Mouse (Mus musculus): ENCODE results near the gene Cd33. TPM values are rescaled to one million over a fixed set of nuclear protein-coding genes. Genes with fewer than 3 reads are reported as not detected.

The Cd33 gene
- total and polyA plus RNA-seq, 3 experiments: not detected

DNA sequence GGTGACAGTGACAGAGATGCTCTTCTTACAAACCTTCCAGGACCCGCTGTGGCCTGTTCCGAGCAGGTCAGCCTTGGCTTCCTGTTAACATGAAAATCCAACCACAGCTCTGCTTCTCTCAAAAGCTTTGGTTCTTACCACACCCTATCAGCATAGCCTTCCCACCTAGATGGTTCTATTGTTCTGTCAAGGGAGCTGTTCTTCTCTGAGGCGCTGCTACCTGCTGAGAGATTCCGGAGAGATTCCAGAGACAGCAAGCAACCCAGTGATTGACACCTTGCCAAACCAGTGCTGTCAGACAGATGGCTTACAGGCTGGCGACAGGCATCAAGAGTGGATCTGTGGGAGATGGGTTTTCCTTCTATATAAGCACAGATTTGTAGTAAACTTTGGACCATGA lies 3.4 kb upstream of the Cd33 start (continued):
- TF ChIP-seq MAFK (IDR thresholded peaks at IDR 0.05; ENCODE audit: borderline replicate concordance, low read depth, low read length) (no peak), MXI1 (IDR thresholded peaks at IDR 0.05; ENCODE audit: low read depth, low read length) (no peak)

DNA sequence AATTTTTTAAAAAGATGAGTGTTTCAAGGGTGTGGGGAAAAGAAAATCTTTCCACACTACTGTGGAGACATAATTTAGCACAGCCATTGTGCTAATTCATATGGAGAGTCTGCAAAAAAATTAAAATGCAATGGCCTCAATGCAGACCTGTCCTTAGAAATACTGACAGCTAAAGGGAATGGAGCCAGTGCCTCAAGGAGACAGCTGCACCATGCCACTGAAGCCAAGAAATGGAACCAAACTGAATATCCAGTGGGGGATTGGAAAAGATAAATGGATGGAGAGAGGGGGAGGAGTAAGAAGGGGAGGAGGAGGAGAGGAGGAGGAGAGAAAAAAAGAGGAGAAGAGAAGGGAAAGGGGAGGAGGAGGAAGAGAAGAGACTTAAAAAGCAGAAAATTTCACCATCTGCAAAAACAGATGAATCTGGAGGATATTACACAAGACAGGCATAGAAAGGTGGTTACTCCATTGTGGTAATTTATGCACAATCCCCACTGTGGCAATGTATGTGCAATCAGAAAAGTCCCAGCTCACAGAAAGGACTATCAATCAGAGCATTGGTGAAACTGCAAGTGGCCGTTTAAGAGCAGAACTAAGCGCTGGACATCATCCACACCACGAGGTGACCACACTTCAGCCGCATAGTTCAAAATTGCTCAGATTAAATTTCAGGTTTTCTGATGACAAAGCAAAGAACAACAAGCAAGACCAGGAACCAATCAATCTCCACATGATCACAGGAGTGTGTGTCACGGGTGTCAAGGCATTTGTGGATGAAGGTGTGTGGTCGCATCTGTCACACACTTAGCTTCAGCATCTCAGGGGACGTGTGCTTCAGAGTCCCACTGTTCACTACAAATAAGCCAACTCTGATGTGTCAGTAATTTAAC lies 1.7 kb upstream of the Cd33 start:
- Histone ChIP-seq H3K9ac (ENCODE audit: control insufficient read depth, low read depth, low read length, poor library complexity, severe bottlenecking) (no peak overlapping the region), H3K9me3 (replicated peaks; ENCODE audit: insufficient read depth, low read length) (no peaks in the 10 kb centered on the region), H3K4me3 (ENCODE audit: control insufficient read depth in 1 of 2, insufficient read depth in 1 of 2, low read depth in 2 of 2, low read length in 2 of 2) (no peak overlapping the region), H3K27me3 (ENCODE audit: control insufficient read depth in 1 of 2, insufficient read depth in 2 of 2, low read length in 2 of 2) (no peaks in the 10 kb centered on the region), H3K79me2 (ENCODE audit: control insufficient read depth, insufficient read depth, low read length, poor library complexity) (no peaks in the 10 kb centered on the region), H3K36me3 (ENCODE audit: control insufficient read depth in 1 of 2, insufficient read depth in 2 of 2, low read length in 2 of 2) (no peaks in the 10 kb centered on the region), H3K27ac (ENCODE audit: control insufficient read depth, low read depth, low read length) (no peak overlapping the region), H3K4me1 (ENCODE audit: control insufficient read depth in 1 of 2, insufficient read depth in 2 of 2, low read length in 2 of 2) (no peaks in the 10 kb centered on the region)
- TF ChIP-seq UBTF (IDR thresholded peaks at IDR 0.05; ENCODE audit: borderline replicate concordance, insufficient read depth, low read depth, low read length): no peak
- no peak for TF ChIP-seq USF1 (IDR thresholded peaks at IDR 0.05; ENCODE audit: low read depth, low read length)
- TF ChIP-seq NRF1 (IDR thresholded peaks at IDR 0.05; ENCODE audit: insufficient read depth, low read depth, low read length, poor library complexity, severe bottlenecking): no peak
- TF ChIP-seq SMC3 (IDR thresholded peaks at IDR 0.05; ENCODE audit: low read depth, low read length): no peak
- TF ChIP-seq ZKSCAN1 (IDR thresholded peaks at IDR 0.05; ENCODE audit: low read depth, low read length): no peak
- no peak for TF ChIP-seq TAL1 (IDR thresholded peaks at IDR 0.05; ENCODE audit: low read length)
- no peak for TF ChIP-seq MYB (IDR thresholded peaks at IDR 0.05; ENCODE audit: low read depth, low read length)
- no peak for TF ChIP-seq KAT2A (conservative IDR thresholded peaks at IDR 0.05; ENCODE audit: low read depth, low read length)
- no peak for TF ChIP-seq MAX (IDR thresholded peaks at IDR 0.05; ENCODE audit: low read length)
- no peak for TF ChIP-seq RAD21 (IDR thresholded peaks at IDR 0.05; ENCODE audit: low read depth, low read length)
- no peak for TF ChIP-seq USF2 (IDR thresholded peaks at IDR 0.05; ENCODE audit: borderline replicate concordance in 1 of 2, insufficient read depth in 1 of 2, low read depth in 1 of 2, low read length in 2 of 2)
- no peak for TF ChIP-seq POLR2AphosphoS5 (IDR thresholded peaks at IDR 0.05; ENCODE audit: borderline replicate concordance, low read depth, low read length)
- TF ChIP-seq GATA1 (IDR thresholded peaks at IDR 0.05; ENCODE audit: low read depth, low read length): no peak
- TF ChIP-seq MAFK (IDR thresholded peaks at IDR 0.05; ENCODE audit: borderline replicate concordance, low read depth, low read length): no peak
- TF ChIP-seq POLR2AphosphoS2 (IDR thresholded peaks at IDR 0.05; ENCODE audit: low read length): no peak
- no peak for DNase-seq (ENCODE audit: low read depth, low spot score)

DNA sequence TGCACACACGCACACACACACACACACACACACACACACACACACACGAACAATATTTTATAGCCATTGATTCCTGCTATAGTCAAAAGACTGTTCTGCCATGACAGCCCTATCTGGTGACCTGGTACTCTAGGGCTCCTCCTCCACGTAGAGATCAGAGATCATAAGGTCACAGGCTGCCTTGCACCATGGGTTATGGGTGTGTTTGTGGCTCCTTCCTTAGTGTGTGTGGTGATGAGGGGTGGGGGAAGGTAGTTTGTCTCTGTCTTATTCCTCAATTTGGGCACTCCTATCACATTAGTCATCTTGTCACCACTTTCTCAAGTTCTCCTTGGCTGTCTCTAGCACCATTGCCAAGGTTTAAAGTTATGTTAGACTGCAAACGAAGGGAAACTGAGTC lies 5.7 kb downstream of the Cd33 start:
- Histone ChIP-seq H3K27ac (ENCODE audit: control insufficient read depth, low read depth, low read length) (no peak overlapping the region), H3K9ac (ENCODE audit: control insufficient read depth, low read depth, low read length, poor library complexity, severe bottlenecking) (no peak overlapping the region), H3K9me3 (replicated peaks; ENCODE audit: insufficient read depth, low read length) (no peaks in the 10 kb centered on the region), H3K4me3 (ENCODE audit: control insufficient read depth in 1 of 2, insufficient read depth in 1 of 2, low read depth in 2 of 2, low read length in 2 of 2) (no peak overlapping the region), H3K4me1 (ENCODE audit: control insufficient read depth in 1 of 2, insufficient read depth in 2 of 2, low read length in 2 of 2) (no peaks in the 10 kb centered on the region), H3K36me3 (ENCODE audit: control insufficient read depth in 1 of 2, insufficient read depth in 2 of 2, low read length in 2 of 2) (no peaks in the 10 kb centered on the region), H3K27me3 (ENCODE audit: control insufficient read depth in 1 of 2, insufficient read depth in 2 of 2, low read length in 2 of 2) (no peaks in the 10 kb centered on the region), H3K79me2 (ENCODE audit: control insufficient read depth, insufficient read depth, low read length, poor library complexity) (no peaks in the 10 kb centered on the region)
- DNase-seq (ENCODE audit: low read depth, low spot score): no peak
- no peak for TF ChIP-seq KAT2A (conservative IDR thresholded peaks at IDR 0.05; ENCODE audit: low read depth, low read length)
- TF ChIP-seq HCFC1 (IDR thresholded peaks at IDR 0.05; ENCODE audit: low read depth, low read length): no peak
- no peak for TF ChIP-seq BHLHE40 (IDR thresholded peaks at IDR 0.05; ENCODE audit: borderline replicate concordance, low read depth, low read length)
- no peak for TF ChIP-seq ZNF384 (IDR thresholded peaks at IDR 0.05; ENCODE audit: low read depth, low read length)
- TF ChIP-seq CHD2 (IDR thresholded peaks at IDR 0.05; ENCODE audit: low read length): no peak
- no peak for TF ChIP-seq MAZ (IDR thresholded peaks at IDR 0.05; ENCODE audit: low read depth, low read length)
- no peak for TF ChIP-seq POLR2A (IDR thresholded peaks at IDR 0.05; ENCODE audit: control insufficient read depth in 1 of 2, insufficient read depth in 1 of 2, low read depth in 1 of 2, low read length in 2 of 2, poor library complexity in 1 of 2)
- TF ChIP-seq ETS1 (IDR thresholded peaks at IDR 0.05; ENCODE audit: low read depth, low read length): no peak
- TF ChIP-seq TCF12 (IDR thresholded peaks at IDR 0.05; ENCODE audit: low read depth, low read length): no peak
- TF ChIP-seq TAL1 (IDR thresholded peaks at IDR 0.05; ENCODE audit: low read length): no peak
- no peak for TF ChIP-seq ELF1 (IDR thresholded peaks at IDR 0.05; ENCODE audit: low read depth, low read length)
- no peak for TF ChIP-seq USF2 (IDR thresholded peaks at IDR 0.05; ENCODE audit: borderline replicate concordance in 1 of 2, insufficient read depth in 1 of 2, low read depth in 1 of 2, low read length in 2 of 2)
